Mouse (Mus musculus) cerebellum, adult 2 months (tissue): Measurements from ENCODE around the gene Grm7.

Source experiments
- CTCF ChIP-seq: fragments of 200-500 bp; IDR thresholded peaks from 2 replicates; pipeline ENCODE4 v1.5.1; 2011; ENCODE audit warnings: low read depth, mild to moderate bottlenecking, control low read depth, low read length, moderate library complexity, borderline replicate concordance; ENCODE audit not compliant: insufficient read depth
- POLR2A ChIP-seq: fragments of 200-500 bp; IDR thresholded peaks from 2 replicates; pipeline ENCODE4 v1.6.1; 2011; ENCODE audit warnings: low read length, control low read depth, borderline replicate concordance; ENCODE audit not compliant: insufficient read depth

- TF ChIP-seq POLR2A (no peak), CTCF (no peak)
Observed at GRCm38 (mm10) chr6:110807481-110807880, 162.1 kb downstream of the Grm7 start.
